Comparison of ENCODE assay signal across 8 mouse cellular contexts in the genomic region with DNA sequence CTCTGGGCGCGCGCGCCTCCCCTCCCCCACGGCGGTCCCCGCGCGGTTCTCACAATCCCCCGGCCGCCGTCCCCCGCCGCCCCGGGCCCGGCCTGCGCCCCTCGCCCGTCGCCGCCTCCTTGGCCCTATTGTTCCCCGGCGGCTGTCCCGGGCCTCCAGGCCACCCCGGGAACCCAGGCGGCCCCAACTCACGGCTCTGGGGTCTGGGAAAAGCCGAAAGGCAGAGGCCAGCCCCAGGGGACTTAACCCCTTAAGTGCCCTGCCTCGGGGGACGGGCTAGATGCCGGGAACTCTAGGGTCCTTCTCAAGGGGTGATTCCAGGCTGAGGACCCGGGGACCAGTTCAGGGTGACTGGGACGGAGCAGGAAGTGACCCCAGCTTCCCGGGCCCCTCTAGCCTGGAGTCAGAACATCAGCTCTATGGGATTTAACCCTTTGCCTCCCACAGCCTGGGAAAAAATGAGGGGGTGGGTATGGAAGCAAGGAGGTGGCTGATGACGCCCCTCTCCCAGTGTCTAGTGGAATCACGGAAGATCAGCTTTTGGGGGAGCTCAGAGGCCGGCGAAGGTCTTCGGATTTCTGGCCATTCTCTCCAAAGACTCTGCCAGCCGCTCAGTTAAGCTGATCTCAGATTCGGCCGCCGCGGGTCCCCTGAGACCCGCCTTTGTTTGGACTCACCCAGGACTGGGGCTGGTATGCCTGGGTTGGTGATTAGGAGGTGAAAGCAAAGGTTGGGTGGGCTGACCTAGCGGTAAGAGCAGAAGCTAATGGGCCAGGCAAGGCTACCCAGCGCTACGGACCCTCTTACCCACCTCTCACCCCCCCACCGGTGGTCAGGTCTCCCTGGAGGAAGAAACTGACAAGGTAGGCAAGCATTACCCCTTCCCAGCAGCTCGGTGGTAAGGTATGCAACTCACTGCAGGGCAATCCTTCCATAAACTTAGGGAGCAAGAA. TPM values are rescaled to one million over a fixed set of nuclear protein-coding genes. Genes with fewer than 3 reads are reported as not detected.
DNase-seq lines count a peak whose midpoint lies in the region; ATAC-seq and TF ChIP-seq lines count a peak whose summit lies in the region.

TSS of gene Zfp629 (minus strand) at position 907 of the 953 bp plus-strand sequence.

- peak within 1 kb of the TSS; percentile 74 for H3ac ChIP-seq in C2C12 (ENCODE audit: control insufficient read depth, insufficient read length, low read depth)

- H3K27ac ChIP-seq in forebrain, embryonic 11.5 days (ENCODE audit: low read depth, low read length), result peak within 1 kb of the TSS; percentile 80
- H3K27ac ChIP-seq in heart, embryonic 15.5 days, result peak within 1 kb of the TSS; percentile 90
- H3K27ac ChIP-seq in liver, embryonic 13.5 days, result peak within 1 kb of the TSS; percentile 60

- no peaks in the 10 kb centered on the region for H3K79me3 ChIP-seq in C2C12 (ENCODE audit: low read depth)

- H3K4me2 ChIP-seq in forebrain, embryonic 11.5 days (ENCODE audit: low read depth, low read length, severe bottlenecking), result peak within 1 kb of the TSS; percentile 84
- peak within 1 kb of the TSS; percentile 72 for H3K4me2 ChIP-seq in heart, embryonic 15.5 days
- H3K4me2 ChIP-seq in liver, embryonic 13.5 days, result peak within 1 kb of the TSS; percentile 91

- peak; percentile 95 for DNase-seq in brain, embryonic 14.5 days (ENCODE audit: low read depth)
- peak; percentile 90 for DNase-seq in forebrain, embryonic 11.5 days (ENCODE audit: low spot score)
- peak; percentile 76 to 87 for DNase-seq in kidney, postnatal 25 days
- peak; percentile 43 for DNase-seq in liver, embryonic 13.5 days
- DNase-seq in neural tube, embryonic 10.5 days (ENCODE audit: extremely low spot score, low spot score), result peak; percentile 91
- peak; percentile 80 for DNase-seq in testis, postnatal 10 days (ENCODE audit: low spot score)

- no peaks in the 10 kb centered on the region for H3K79me2 ChIP-seq in C2C12 (ENCODE audit: control insufficient read depth, insufficient read depth)

- H3K36me3 ChIP-seq in C2C12 (ENCODE audit: control insufficient read depth, insufficient read depth), result peaks cover 10% of the 10 kb centered on the region
- H3K36me3 ChIP-seq in forebrain, embryonic 11.5 days (ENCODE audit: control insufficient read depth, insufficient read depth, low read length), result peaks cover 19% of the 10 kb centered on the region
- peaks cover 28% of the 10 kb centered on the region for H3K36me3 ChIP-seq in heart, embryonic 15.5 days
- peaks cover 28% of the 10 kb centered on the region for H3K36me3 ChIP-seq in liver, embryonic 13.5 days

- peak within 1 kb of the TSS; percentile 61 for H3K4me3 ChIP-seq in C2C12 (ENCODE audit: insufficient read depth, poor library complexity, severe bottlenecking)
- H3K4me3 ChIP-seq in forebrain, embryonic 11.5 days (ENCODE audit: low read depth, low read length), result peak within 1 kb of the TSS; percentile 99
- peak within 1 kb of the TSS; percentile 89 for H3K4me3 ChIP-seq in heart, embryonic 15.5 days
- peak within 1 kb of the TSS; percentile 78 for H3K4me3 ChIP-seq in liver, embryonic 13.5 days (replicated peaks)

- ATAC-seq in forebrain, embryonic 11.5 days (replicated peaks; ENCODE audit: low FRiP score), result peak; percentile 88
- ATAC-seq in heart, embryonic 15.5 days (replicated peaks; ENCODE audit: insufficient number of reproducible peaks, insufficient read depth, low FRiP score, low read depth), result peak; percentile 88
- ATAC-seq in liver, embryonic 13.5 days (ENCODE audit: low read depth), result peak; percentile 64

- no peaks in the 10 kb centered on the region for H3K9me3 ChIP-seq in forebrain, embryonic 11.5 days (ENCODE audit: control insufficient read depth, low read length)
- H3K9me3 ChIP-seq in heart, embryonic 15.5 days (replicated peaks), result no peaks in the 10 kb centered on the region
- no peaks in the 10 kb centered on the region for H3K9me3 ChIP-seq in liver, embryonic 13.5 days (replicated peaks)

- peaks cover 14% of the 10 kb centered on the region; the same call in 1 of the 2 replicates for H3K4me1 ChIP-seq in forebrain, embryonic 11.5 days (replicated peaks; ENCODE audit: control insufficient read depth, insufficient read depth, low read length)
- peaks cover 18% of the 10 kb centered on the region for H3K4me1 ChIP-seq in heart, embryonic 15.5 days (replicated peaks)
- H3K4me1 ChIP-seq in liver, embryonic 13.5 days (replicated peaks), result peaks cover 22% of the 10 kb centered on the region

- no peak for TF ChIP-seq POLR2A in brain, embryonic 14.5 days (IDR thresholded peaks at IDR 0.05; ENCODE audit: borderline replicate concordance, extremely low read depth, insufficient read depth, insufficient read length, poor library complexity, severe bottlenecking)

- H3K27me3 ChIP-seq in C2C12 (ENCODE audit: control insufficient read depth, insufficient read depth, insufficient read length), result no peaks in the 10 kb centered on the region
- no peaks in the 10 kb centered on the region for H3K27me3 ChIP-seq in forebrain, embryonic 11.5 days (ENCODE audit: control insufficient read depth, insufficient read depth, low read length)
- H3K27me3 ChIP-seq in heart, embryonic 15.5 days, result no peaks in the 10 kb centered on the region
- 0 out of 2 replicates have a peak, but pooled peaks cover 6% of the 10 kb centered on the region for H3K27me3 ChIP-seq in liver, embryonic 13.5 days

- under 1% methylated on average over 43 of the region's 50 CpGs for WGBS in forebrain, embryonic 11.5 days
- WGBS in heart, embryonic 15.5 days, result under 1% methylated on average over 45 of the region's 50 CpGs
- WGBS in liver, embryonic 13.5 days (ENCODE audit: insufficient replicate concordance), result under 1% methylated on average over 45 of the region's 50 CpGs

- no peak for TF ChIP-seq CTCF in C2C12 (IDR thresholded peaks at IDR 0.05; ENCODE audit: control insufficient read depth, insufficient read depth, insufficient read length)
- TF ChIP-seq CTCF in brain, embryonic 14.5 days (IDR thresholded peaks at IDR 0.05; ENCODE audit: borderline replicate concordance, extremely low read depth, insufficient read depth, insufficient read length), result no peak

- H3K9ac ChIP-seq in forebrain, embryonic 11.5 days (ENCODE audit: low read length), result peak within 1 kb of the TSS; percentile 97
- peak within 1 kb of the TSS; percentile 92 for H3K9ac ChIP-seq in heart, embryonic 15.5 days
- H3K9ac ChIP-seq in liver, embryonic 13.5 days, result peak within 1 kb of the TSS; percentile 87

TF ChIP-seq in C2C12, 6 proteins besides CTCF, POLR2A, EP300 and RAD21:
- TF ChIP-seq MYOD1 (IDR thresholded peaks at IDR 0.05; ENCODE audit: control insufficient read depth, insufficient read length, low read depth) (no peak), MAX (IDR thresholded peaks at IDR 0.05) (no peak), FOSL1 (IDR thresholded peaks at IDR 0.05; ENCODE audit: insufficient read depth, low read length, poor library complexity, severe bottlenecking) (no peak), CEBPB (IDR thresholded peaks at IDR 0.05; ENCODE audit: low read depth) (no peak), USF1 (IDR thresholded peaks at IDR 0.05; ENCODE audit: low read depth) (no peak)

RNA-seq across cellular contexts. Expression of gene Zfp629, which starts in this region (rescaled TPM):
- polyA plus RNA-seq in C2C12 (2012; fragmentation: generic; extraction: Trizol), result 5.2 TPM
- polyA plus RNA-seq in brain, embryonic 14.5 days (2012; rRNA removed), result 38.7 and 44.4 TPM in 2 replicates
- polyA plus RNA-seq in forebrain, embryonic 11.5 days (2014; fragmentation: Nextera tagmentation; extraction: Ambion mirVana), result 33.4 and 36.6 TPM in 2 replicates
- polyA plus RNA-seq in heart, embryonic 15.5 days (2015; fragmentation: Nextera tagmentation; extraction: Ambion mirVana), result 7.8 and 10.5 TPM in 2 replicates
- 1.6 and 1.8 TPM in 2 replicates for polyA plus RNA-seq in liver, embryonic 13.5 days (2015; fragmentation: Nextera tagmentation; extraction: Ambion mirVana)

Comparison
In these comparisons a context has a peak if more than half of its experiments do, and no peak if none do; other contexts are left out.
1. Peak in every context shown above with its lines: DNase-seq, ATAC-seq, H3K4me3 ChIP-seq and H3K27ac ChIP-seq.
2. DNase-seq: peak in every context shown above with its lines; median percentile 95 in brain, embryonic 14.5 days; 91 in neural tube, embryonic 10.5 days; 90 in forebrain, embryonic 11.5 days; 82 in kidney, postnatal 25 days; 80 in testis, postnatal 10 days; 43 in liver, embryonic 13.5 days.